Mouse (Mus musculus) stomach, postnatal 0 days (tissue): ENCODE measurements around the gene Pde4c.

Source experiments
- CTCF ChIP-seq: IDR thresholded peaks from 2 replicates; pipeline ENCODE4 v1.5.1; 2016; ENCODE audit warnings: antibody characterized with exemption, low read depth, mild to moderate bottlenecking, moderate library complexity
- EP300 ChIP-seq: optimal IDR thresholded peaks from 2 replicates; pipeline ENCODE3; 2016; ENCODE audit warnings: antibody characterized with exemption

DNA sequence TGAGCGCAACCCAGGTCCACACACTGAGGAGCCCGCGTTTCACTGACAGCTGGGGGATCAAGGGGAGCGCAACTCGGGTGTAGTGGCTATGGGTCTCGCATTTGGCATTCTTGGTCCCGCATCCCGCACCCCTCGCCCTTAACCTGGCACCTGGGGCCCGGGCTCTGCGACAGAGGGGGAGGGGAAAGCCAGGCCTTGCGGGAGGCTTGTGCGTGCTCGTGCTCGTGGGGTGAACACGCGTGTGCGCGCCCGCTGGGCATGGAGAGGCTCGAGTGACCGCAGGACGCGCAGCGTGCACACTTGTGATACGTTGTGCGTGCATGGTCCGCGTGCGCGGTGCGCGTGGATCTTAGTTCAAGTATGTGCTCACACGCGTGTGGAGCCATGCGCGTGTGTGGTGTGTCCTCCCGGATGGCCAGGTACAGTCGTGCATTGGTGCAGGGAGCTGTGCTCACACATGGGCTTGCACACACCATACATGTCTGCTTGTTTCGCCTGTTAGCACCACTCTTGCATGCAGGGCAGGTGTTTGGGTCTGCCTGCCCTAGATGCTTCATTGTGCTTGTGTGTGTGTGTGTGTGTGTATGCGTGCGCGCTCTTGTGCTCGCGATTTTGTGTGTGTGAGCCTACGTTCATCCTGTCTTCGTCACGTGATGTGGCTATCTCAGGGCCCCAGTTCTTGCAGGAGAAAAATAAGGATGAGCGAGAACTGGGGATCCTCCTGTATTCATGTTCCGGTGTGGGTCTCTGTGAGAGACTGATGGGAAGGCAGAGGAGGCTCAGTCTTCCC lies 31.5 kb downstream of the Pde4c start:
- TF ChIP-seq CTCF = no peak
- TF ChIP-seq EP300 = no peak
